Mouse (Mus musculus) neural tube, embryonic 10.5 days (tissue): ENCODE results near the gene Tnfsf10.
A peak's percentile ranks its signal among the peaks of the same experiment; 100 is the strongest.

ENCODE experiments used
- DNase-seq: peaks from one replicate; pipeline ENCODE4 v3.0.0-alpha.2; 2017; ENCODE audit warnings: low spot score; ENCODE audit errors: extremely low spot score

The Tnfsf10 gene

GRCm38 (mm10) chr3:27306815-27307214 lies 10.0 kb upstream of the Tnfsf10 start:
- no peak for DNase-seq

- DNase-seq = no peak
Observed at GRCm38 (mm10) chr3:27310973-27311372, 5.9 kb upstream of the Tnfsf10 start.

GRCm38 (mm10) chr3:27311475-27311874 lies 5.4 kb upstream of the Tnfsf10 start:
- DNase-seq = no peak

DNA sequence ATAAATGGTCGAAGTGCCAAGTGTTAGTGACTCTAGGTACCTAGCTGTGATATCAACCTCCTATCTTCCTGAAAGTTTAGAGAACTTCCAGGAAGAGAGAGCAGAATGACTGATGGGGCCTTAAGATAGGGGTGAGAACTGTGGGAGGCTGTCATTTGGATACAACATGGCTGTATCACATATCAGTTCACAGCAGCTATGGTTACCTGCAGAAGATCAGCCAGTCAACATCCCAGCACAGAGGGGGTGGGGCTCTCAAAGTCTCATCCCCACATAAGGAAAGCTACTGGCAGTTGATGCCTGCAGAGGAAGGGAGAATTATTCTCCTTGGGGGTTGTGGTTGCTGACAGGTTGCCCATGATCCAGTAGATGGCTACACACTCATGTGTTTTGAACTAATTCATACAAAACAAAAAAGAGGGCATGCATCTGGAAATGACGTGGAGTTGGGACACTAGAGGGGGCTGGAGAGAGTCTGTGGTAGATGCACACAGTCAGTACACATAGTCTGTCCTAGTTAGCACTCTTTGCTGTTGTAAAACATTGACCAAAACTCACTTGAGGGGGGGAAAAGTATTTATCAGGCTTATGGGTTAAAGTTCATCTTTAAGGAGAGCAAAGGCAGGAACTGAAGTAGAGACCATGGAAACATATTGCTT lies 2.2 kb upstream of the Tnfsf10 start:
- DNase-seq = no peak

- no peak for DNase-seq
Observed at GRCm38 (mm10) chr3:27317288-27318024, 628 bp downstream of the Tnfsf10 start.

- DNase-seq = no peak
Observed at GRCm38 (mm10) chr3:27319650-27320049, 2.8 kb downstream of the Tnfsf10 start.

DNA sequence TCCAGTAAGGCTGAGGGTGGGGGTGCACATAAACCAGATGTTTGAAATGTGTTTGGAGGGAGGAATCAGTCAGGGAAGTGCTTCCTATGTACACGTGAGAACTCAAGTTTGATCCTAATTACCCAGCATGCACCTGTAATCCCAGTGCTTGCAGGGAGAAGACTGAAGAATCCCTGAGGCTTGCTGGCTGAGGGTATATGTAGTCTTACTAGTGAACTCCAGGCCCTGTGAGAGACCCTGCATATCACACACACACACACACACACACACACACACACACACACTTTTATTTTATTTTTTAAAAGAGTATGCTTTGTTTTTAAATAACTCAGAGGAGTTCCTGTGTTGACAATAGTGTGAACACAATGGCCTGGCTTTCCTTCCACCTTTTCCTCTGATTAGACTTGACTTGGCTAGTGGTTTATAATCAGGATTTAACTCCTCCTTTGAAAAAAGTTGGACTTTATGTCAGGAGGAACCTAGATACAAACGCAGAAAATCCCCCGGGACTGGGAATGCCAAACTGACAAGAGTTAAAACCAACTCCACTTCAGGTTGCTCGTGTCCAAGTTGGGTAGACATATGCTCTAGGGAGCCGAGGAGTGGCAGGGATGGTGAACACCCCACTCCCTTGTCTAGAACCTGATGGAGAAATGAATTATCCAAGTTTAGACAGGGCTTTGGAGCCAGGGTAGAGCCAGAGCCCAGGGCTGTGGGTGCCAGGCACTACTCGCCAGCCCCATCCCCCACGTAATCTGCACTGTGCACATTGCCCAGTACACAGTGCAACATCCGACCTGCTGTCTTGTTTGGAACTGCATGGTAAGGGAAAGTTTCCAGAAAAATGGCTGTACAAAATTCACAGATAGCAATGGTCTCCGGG lies 4.0 kb downstream of the Tnfsf10 start:
- DNase-seq = no peak

DNA sequence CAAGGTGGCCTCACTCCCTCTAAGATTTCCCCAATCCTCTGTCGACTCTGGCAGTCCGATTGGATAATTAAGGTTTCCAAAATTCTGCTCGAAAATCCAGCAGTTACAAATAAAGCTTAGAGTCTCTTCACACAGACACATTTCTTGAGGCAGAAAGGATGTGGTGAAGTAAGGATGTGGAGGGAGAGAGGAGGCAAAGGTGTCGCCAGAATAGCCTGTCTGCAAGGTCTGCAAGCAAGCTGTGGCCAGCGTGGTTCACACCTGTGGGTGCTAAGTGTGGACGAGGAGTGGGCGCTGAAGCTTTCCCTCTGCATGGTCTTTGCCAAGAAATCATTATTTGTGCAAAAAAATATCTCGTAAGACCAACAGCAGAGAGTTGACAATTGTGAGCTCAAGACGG lies 5.8 kb downstream of the Tnfsf10 start:
- no peak for DNase-seq

- no peak for DNase-seq
Observed at GRCm38 (mm10) chr3:27323551-27323950, 6.7 kb downstream of the Tnfsf10 start.

DNA sequence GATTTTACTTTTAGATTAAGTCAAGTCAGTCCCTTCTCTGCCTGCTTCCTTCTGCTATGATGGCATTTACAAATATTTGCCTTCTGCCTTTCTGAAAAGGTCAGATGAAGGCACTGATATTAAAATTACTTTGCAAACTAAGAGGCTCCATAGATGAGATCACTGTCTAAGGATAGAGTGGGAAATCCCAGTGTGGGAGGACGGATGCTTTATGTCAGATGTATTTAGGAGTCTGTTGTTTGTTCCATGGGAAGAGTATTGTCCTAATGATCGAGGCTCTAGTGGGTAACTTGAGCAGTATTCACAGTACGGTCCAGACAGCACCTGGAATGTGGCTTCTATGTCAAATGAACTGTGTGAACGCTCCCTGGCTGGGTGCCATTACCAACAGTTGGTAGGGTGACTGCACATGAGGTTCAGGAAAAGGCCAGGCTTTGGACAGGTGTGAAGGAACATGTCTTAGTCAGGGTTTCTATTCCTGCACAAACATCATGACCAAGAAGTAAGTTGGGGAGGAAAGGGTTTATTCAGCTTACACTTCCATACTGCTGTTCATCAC lies 9.9 kb downstream of the Tnfsf10 start:
- no peak for DNase-seq

DNA sequence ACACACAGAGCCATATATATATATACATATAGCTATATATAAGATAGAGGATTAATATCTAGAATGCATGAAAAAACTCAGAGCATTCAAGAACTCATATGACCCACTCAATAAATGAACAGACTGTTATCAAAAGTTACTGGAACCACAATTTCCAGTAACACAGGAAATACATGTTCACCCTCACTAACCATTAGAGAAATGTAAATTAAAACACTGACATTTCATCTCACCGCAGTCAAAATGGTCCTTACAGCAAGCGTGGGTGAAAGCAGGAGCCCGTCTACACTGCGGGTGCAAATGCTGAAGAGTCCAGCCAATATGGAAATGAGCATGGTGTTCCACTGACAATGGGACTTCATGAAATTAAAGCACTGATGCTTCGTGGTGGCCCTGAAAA lies 13.9 kb downstream of the Tnfsf10 start:
- DNase-seq = no peak

DNA sequence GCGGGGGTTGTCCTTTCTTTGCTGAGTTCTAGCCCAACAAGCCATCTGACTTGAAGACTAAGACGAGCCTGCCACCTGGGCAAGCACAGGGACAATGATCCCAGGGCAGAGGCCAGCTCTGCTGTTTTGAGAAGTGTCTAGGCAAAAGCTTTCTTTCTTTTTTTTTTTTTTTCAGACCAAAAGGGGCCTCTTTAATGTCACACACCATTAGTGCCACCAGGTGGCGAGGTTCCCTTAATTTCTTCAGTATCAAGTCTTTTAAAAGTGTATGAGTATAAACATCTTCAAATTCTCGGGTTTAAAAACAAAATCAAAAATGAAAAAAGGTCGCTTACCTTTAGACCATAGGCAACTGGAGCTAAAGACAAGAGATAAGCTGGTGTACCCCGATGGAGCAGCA lies 21.6 kb downstream of the Tnfsf10 start:
- DNase-seq = no peak

- DNase-seq = no peak
Observed at GRCm38 (mm10) chr3:27338887-27339286, 22.1 kb downstream of the Tnfsf10 start.

GRCm38 (mm10) chr3:27340757-27341156 lies 23.9 kb downstream of the Tnfsf10 start:
- no peak for DNase-seq

DNA sequence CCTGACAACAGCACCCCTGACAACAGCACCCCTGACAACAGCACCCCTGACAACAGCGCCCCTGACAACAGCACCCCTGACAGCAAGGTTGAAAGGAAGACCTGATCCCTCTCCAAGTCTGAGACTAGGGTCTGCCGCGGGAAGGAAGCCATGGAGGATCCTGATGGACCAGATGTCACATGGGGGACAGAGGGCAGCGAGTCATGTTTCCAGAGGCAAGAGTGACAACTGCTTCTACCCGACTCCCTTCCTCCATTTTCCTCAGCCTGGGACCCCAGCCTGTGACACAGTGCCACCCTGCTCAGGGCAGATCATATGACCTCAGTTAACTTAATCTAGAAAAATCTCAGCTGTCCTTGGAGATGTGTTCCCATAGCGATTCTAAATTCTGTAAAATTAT lies 25.6 kb downstream of the Tnfsf10 start:
- DNase-seq = no peak

GRCm38 (mm10) chr3:27345526-27345925 lies 28.7 kb downstream of the Tnfsf10 start:
- no peak for DNase-seq

DNA sequence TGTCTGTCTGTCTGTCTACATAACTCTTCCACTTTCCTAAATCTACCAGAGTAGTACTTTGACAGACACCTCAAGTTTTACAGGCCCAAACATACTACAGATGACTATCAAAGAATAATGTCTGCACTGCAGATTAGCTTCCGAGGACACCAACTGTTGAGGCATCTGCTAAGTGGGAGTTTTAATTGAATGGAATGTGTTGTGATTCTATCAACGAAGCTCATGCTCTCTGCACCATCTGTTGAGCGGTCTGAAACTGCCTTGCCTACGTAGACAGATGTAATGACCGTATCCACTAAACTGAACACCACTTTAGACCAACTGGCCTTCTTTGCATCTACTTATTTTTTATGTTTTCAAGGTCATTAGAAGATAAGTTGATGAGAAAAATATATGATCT lies 31.6 kb downstream of the Tnfsf10 start:
- DNase-seq = no peak

DNA sequence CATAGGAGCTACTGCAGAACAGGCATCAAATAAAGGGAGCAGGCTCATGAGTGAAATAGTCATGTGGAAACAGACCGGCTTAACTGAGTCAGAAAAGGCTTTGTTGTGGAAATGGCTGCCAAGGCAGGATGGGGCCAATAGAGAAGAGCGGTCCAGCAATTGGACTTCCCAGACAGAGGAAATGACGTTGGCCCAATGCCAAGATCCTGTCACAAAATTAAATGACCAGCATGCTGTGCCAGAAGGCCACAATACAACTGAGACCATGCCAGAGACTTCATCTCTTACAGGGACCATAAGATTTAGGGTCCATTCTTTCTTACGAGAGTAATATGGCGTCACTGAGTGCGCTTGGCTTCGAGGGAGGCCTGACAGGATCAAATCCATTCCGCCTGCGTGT lies 34.3 kb downstream of the Tnfsf10 start:
- no peak for DNase-seq

DNA sequence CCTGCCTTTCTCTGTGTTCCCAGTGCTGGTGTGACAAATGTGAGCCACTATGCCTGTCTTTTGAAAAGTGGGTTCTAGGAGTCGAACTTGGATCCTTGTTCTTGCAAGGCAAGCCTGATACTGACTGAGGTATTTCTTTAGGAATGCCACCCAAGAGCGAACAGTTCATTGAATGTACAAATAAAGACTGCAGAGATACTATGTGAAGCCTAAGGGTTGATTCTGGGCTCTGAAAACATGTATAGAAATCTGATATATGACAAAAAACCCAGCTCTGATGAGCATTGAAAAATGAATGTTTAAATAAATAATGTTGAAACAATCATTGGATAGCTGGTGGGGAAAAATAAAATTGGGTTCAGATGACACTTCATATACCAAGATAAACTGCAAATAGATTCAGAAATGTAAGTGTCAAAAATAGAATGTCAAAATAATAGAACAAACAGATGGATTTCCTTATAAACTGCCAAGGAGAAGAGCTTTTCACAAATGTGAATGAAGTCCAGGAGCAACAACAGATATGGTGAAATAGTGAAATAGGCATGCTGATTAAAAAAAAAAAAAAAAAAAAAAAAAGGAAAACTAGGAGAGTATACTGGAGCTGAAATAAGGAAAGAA lies 42.4 kb downstream of the Tnfsf10 start:
- no peak for DNase-seq

- DNase-seq = peak; percentile 77
Observed at GRCm38 (mm10) chr3:27370125-27370524, 53.3 kb downstream of the Tnfsf10 start.

- no peak for DNase-seq
Observed at GRCm38 (mm10) chr3:27370582-27371275, 53.9 kb downstream of the Tnfsf10 start.
